11 mouse cellular contexts compared by ENCODE assay signal in the genomic region with DNA sequence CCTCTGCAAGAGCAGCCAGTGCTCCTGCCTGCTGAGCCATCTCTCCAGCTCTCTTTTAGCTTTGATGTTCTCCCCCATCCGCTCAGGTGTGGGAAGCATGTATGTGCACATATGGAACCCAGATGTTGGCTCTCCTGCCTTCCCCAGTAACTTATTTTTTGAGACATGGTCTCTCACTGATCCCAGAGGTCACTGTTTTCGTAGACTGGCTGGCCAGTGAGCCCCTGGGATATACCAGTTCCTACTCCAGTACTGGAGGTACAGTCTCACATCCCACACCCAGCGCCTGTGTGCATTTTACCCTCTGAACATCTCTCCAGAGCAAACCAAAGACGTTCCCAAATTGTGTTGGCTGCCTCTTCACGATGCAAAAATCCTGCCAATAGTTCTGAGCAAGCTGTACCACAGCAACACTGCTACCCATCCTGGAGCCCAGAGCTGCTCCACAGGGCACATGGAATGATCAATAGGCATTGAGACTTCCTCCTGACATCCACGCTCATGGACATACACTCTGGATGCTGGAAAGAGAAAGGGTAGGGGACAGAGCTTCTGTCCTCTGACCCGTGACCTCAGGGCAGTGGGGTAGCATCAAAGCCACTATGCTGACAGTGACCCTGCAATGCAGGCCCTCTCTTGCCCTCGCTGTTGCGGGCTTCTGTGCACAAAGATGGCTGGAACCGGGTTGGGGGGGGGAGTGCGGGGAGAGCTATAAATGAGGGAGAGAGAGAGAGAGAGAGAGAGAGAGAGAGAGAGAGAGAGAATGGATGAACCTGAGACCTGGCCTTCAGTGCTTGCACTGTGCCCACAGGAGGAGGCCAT.
DNase-seq lines count a peak whose midpoint lies in the region; ATAC-seq and TF ChIP-seq lines count a peak whose summit lies in the region.
"Had no signal": no experiment of that assay in that cellular context is flagged by ENCODE, and none has a peak within 500 bp of the region (broad histone marks: within the 10 kb centered on the region; RNA-seq: fewer than 3 reads in every experiment).

No protein-coding gene starts in this region.

- no peak for ATAC-seq in embryonic facial prominence, embryonic 13.5 days (ENCODE audit: insufficient number of reproducible peaks, insufficient read depth, low FRiP score, low TSS enrichment, low read depth)
- ATAC-seq in hindbrain, embryonic 13.5 days (ENCODE audit: low FRiP score), result peak; percentile 65
- no peak for ATAC-seq in activated CD4-positive, CD25-positive, alpha-beta regulatory T cell, adult 4 months

- H3K27me3 ChIP-seq in embryonic facial prominence, embryonic 13.5 days, result no peaks in the 10 kb centered on the region
- H3K27me3 ChIP-seq in hindbrain, embryonic 13.5 days, result no peaks in the 10 kb centered on the region
- H3K27me3 ChIP-seq: heart, embryonic 15.5 days; lung, embryonic 15.5 days had no signal

- peak overlapping the region; percentile 41; the same call in 1 of the 2 replicates for H3K27ac ChIP-seq in embryonic facial prominence, embryonic 13.5 days
- peak overlapping the region; percentile 95 for H3K27ac ChIP-seq in hindbrain, embryonic 13.5 days
- peak overlapping the region; percentile 10 for H3K27ac ChIP-seq in olfactory bulb, adult 2 months (ENCODE audit: insufficient read depth, low read depth, low read length)
- H3K27ac ChIP-seq: heart, embryonic 15.5 days; lung, embryonic 15.5 days had no signal

- WGBS in embryonic facial prominence, embryonic 13.5 days, result 36% methylated on average over 11 of the region's 11 CpGs
- WGBS in hindbrain, embryonic 13.5 days, result 19% methylated on average over 11 of the region's 11 CpGs
- WGBS in olfactory bulb, adult 2 months, result 57% methylated on average over 11 of the region's 11 CpGs
- WGBS in lung, adult 2 months, result 67% methylated on average over 11 of the region's 11 CpGs

- H3K4me2 ChIP-seq in embryonic facial prominence, embryonic 13.5 days, result no peak overlapping the region
- peak overlapping the region; percentile 51 for H3K4me2 ChIP-seq in hindbrain, embryonic 13.5 days
- H3K4me2 ChIP-seq: heart, embryonic 15.5 days; lung, embryonic 15.5 days had no signal

- DNase-seq in left cerebral cortex, postnatal 36 days (ENCODE audit: low spot score in 2 of 2), result peak; percentile 61 to 64
- DNase-seq in adrenal gland, postnatal 4 days (ENCODE audit: low spot score in 2 of 2), result no peak
- no peak for DNase-seq in adrenal gland, adult 18-20 months (ENCODE audit: low spot score in 2 of 2)
- no peak for DNase-seq in lung, adult 2 months

- H3K36me3 ChIP-seq in embryonic facial prominence, embryonic 13.5 days, result no peaks in the 10 kb centered on the region
- H3K36me3 ChIP-seq in hindbrain, embryonic 13.5 days, result no peaks in the 10 kb centered on the region
- H3K36me3 ChIP-seq: G1E; heart, embryonic 15.5 days; lung, embryonic 15.5 days had no signal

- TF ChIP-seq CTCF in olfactory bulb, adult 2 months (IDR thresholded peaks at IDR 0.05; ENCODE audit: insufficient read depth, low read depth, low read length), result no peak
- no peak for TF ChIP-seq CTCF in lung, adult 2 months (IDR thresholded peaks at IDR 0.05; ENCODE audit: insufficient read depth, low read length)

- intact Hi-C loops in left cerebral cortex, postnatal 36 days (cut with DNase I), result loop anchor here (10.0 kb wide), 1 partner anchor 190 kb away; no protein-coding TSS in a partner anchor

- H3K4me1 ChIP-seq in embryonic facial prominence, embryonic 13.5 days, result peaks cover 21% of the 10 kb centered on the region
- peaks cover 61% of the 10 kb centered on the region for H3K4me1 ChIP-seq in hindbrain, embryonic 13.5 days (replicated peaks)
- peaks cover 17% of the 10 kb centered on the region for H3K4me1 ChIP-seq in olfactory bulb, adult 2 months (ENCODE audit: control insufficient read depth, insufficient read depth, low read length)
- no peaks in the 10 kb centered on the region for H3K4me1 ChIP-seq in lung, adult 2 months (ENCODE audit: control insufficient read depth, insufficient read depth, low read length)
- H3K4me1 ChIP-seq: lung, embryonic 15.5 days had no signal

- H3K9ac ChIP-seq in embryonic facial prominence, embryonic 13.5 days, result no peak overlapping the region
- H3K9ac ChIP-seq in hindbrain, embryonic 13.5 days, result peak overlapping the region; percentile 31
- H3K9ac ChIP-seq: heart, embryonic 15.5 days; lung, embryonic 15.5 days had no signal

- H3K4me3 ChIP-seq in embryonic facial prominence, embryonic 13.5 days, result no peak overlapping the region
- H3K4me3 ChIP-seq in hindbrain, embryonic 13.5 days, result no peak overlapping the region
- H3K4me3 ChIP-seq in olfactory bulb, adult 2 months (ENCODE audit: insufficient read depth, low read depth, low read length), result no peak overlapping the region
- no peak overlapping the region for H3K4me3 ChIP-seq in lung, adult 2 months (replicated peaks; ENCODE audit: extremely low read depth, low read depth, low read length)
- H3K4me3 ChIP-seq: heart, embryonic 15.5 days; lung, embryonic 15.5 days had no signal

- no peak for TF ChIP-seq POLR2A in olfactory bulb, adult 2 months (IDR thresholded peaks at IDR 0.05; ENCODE audit: insufficient read depth, low read depth, low read length)
- TF ChIP-seq POLR2A in lung, adult 2 months (IDR thresholded peaks at IDR 0.05; ENCODE audit: borderline replicate concordance, extremely low read depth, low read depth, low read length), result no peak

- no peaks in the 10 kb centered on the region for H3K9me3 ChIP-seq in embryonic facial prominence, embryonic 13.5 days
- H3K9me3 ChIP-seq in hindbrain, embryonic 13.5 days, result no peaks in the 10 kb centered on the region
- H3K9me3 ChIP-seq: heart, embryonic 15.5 days; lung, embryonic 15.5 days had no signal

Comparison
In these comparisons a context has a peak if more than half of its experiments do, and no peak if none do; other contexts are left out.
1. H3K27ac ChIP-seq: peak in every context shown above with its lines; median percentile 95 in hindbrain, embryonic 13.5 days; 41 in embryonic facial prominence, embryonic 13.5 days; 10 in olfactory bulb, adult 2 months.
2. DNase-seq: peak in left cerebral cortex, postnatal 36 days (2 of 2); none in adrenal gland, postnatal 4 days (0 of 2), adrenal gland, adult 18-20 months (0 of 2) and lung, adult 2 months (single experiment).